Mouse (Mus musculus): ENCODE measurements around the gene Obox5.
"Not testable (repeated sequence)": the region's sequence is repeated elsewhere in the genome, so short reads cannot be mapped to it uniquely, and the experiment has no call there.

The Obox5 gene

GRCm38 (mm10) chr7:15749831-15750230 lies at the start of gene Obox5:
Gene Obox5 (plus strand): TSS chr7:15750131.
- not testable (repeated sequence) for DNase-seq (ENCODE audit: low spot score in 2 of 2)

- DNase-seq (ENCODE audit: low spot score in 2 of 2), result not testable (repeated sequence)
Measured at GRCm38 (mm10) chr7:15749296-15749695, 635 bp upstream of the Obox5 start.
